Mouse (Mus musculus): ENCODE data around the gene Olfr1042.

- TF ChIP-seq CTCF (IDR thresholded peaks at IDR 0.05; ENCODE audit: low read depth) (no peak), EP300 (optimal IDR thresholded peaks at IDR 0.05) (no peak)
Measured at GRCm38 (mm10) chr2:86146632-86147031, 15.0 kb downstream of the Olfr1042 start, which contains the start of gene Olfr1040.
